Comparison of ENCODE assay signal across 10 mouse cellular contexts in the genomic region with DNA sequence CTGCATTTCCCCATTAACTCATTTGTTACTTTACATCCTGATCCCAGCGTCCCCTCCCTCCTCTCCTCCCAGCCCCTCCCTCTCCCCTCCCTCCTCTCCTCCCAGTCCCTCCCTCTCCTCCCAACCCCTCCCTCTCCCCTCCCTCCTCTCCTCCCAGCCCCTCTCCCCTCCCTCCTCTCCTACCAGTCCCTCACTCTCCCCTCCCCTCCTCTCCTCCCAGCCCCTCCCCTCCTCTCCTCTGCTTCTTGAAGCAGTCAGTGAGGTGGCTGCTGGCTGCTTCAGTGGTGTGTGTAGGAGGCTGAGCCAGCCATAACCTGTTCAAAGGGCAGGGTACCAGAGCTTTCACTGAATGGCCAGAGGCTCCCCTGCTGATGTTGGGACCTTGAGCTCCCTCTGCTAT. TPM values are rescaled to one million over a fixed set of nuclear protein-coding genes. Genes with fewer than 3 reads are reported as not detected.
DNase-seq lines count a peak whose midpoint lies in the region; ATAC-seq and TF ChIP-seq lines count a peak whose summit lies in the region.
"Had no signal": no experiment of that assay in that cellular context is flagged by ENCODE, and none has a peak within 500 bp of the region (broad histone marks: within the 10 kb centered on the region; RNA-seq: fewer than 3 reads in every experiment).

No protein-coding gene starts in this region.

- H3K9ac ChIP-seq in ES-E14 (ENCODE audit: insufficient read depth, low read depth, low read length, poor library complexity, severe bottlenecking) = no peak overlapping the region; the same call in 1 of the 2 replicates
- no peak overlapping the region for H3K9ac ChIP-seq in liver, embryonic 14.5 days (replicated peaks)

- H3K9me3 ChIP-seq in E14TG2a.4 (ENCODE audit: low read length) (no peaks in the 10 kb centered on the region), ES-E14 (ENCODE audit: control insufficient read depth, insufficient read depth, low read depth, low read length) (no peaks in the 10 kb centered on the region)
- no peaks in the 10 kb centered on the region for H3K9me3 ChIP-seq in liver, embryonic 14.5 days (ENCODE audit: control insufficient read depth, low read length)

- in situ Hi-C loops in ES-E14 (cut with MboI; ENCODE audit: low sequenced_read_pairs in 2 of 2, unreplicated experiment in 2 of 2) = no loop called here

- TF ChIP-seq EP300 in liver, embryonic 14.5 days (IDR thresholded peaks at IDR 0.05; ENCODE audit: low read depth) = no peak

- peak; percentile 95 for DNase-seq in ES-E14 (ENCODE audit: low read depth, low spot score)
- DNase-seq in forelimb bud, embryonic 11.5 days (ENCODE audit: low read depth, low spot score) = peak; percentile 37
- no peak for DNase-seq in liver, embryonic 14.5 days (ENCODE audit: low read depth in 3 of 3, low spot score in 3 of 3)
- DNase-seq in layer of hippocampus, adult 11-12 months (ENCODE audit: low spot score) = no peak
- no peak for DNase-seq in thymus, postnatal 25 days
- no peak for DNase-seq in heart, postnatal 14 days
- DNase-seq: cerebellum, postnatal 36 days; heart, adult 11 months had no signal

- intact Hi-C loops in heart, postnatal 14 days (cut with DNase I) = no loop called here

- H3K4me3 ChIP-seq in E14TG2a.4 (replicated peaks; ENCODE audit: low read length) = peak overlapping the region; percentile 68; the same call in 1 of the 2 replicates
- peak overlapping the region; percentile 3 to 29; a peak in 3 of 4 replicates for H3K4me3 ChIP-seq in ES-E14 (ENCODE audit: insufficient read depth in 1 of 2, low read depth in 1 of 2, low read length in 2 of 2, poor library complexity in 1 of 2, severe bottlenecking in 1 of 2)
- H3K4me3 ChIP-seq in liver, embryonic 14.5 days (ENCODE audit: insufficient read depth in 1 of 2, low read depth in 2 of 2, low read length in 2 of 2) = no peak overlapping the region

- peak; percentile 57; the same call in 1 of the 2 replicates for ATAC-seq in liver, embryonic 14.5 days (ENCODE audit: insufficient read depth)

- TF ChIP-seq CTCF in E14TG2a.4 (conservative IDR thresholded peaks at IDR 0.05; ENCODE audit: low read length) = no peak
- no peak for TF ChIP-seq CTCF in liver, embryonic 14.5 days (IDR thresholded peaks at IDR 0.05; ENCODE audit: low read depth)

- WGBS in liver, embryonic 14.5 days (ENCODE audit: insufficient replicate concordance) = 33% methylated on average over 1 of the region's 1 CpGs

- no peaks in the 10 kb centered on the region for H3K27me3 ChIP-seq in E14TG2a.4 (ENCODE audit: insufficient read depth, low read length)
- H3K27me3 ChIP-seq in liver, embryonic 14.5 days (ENCODE audit: control insufficient read depth, insufficient read depth, low read length) = no peaks in the 10 kb centered on the region

- peaks cover 73% of the 10 kb centered on the region for H3K36me3 ChIP-seq in E14TG2a.4 (ENCODE audit: insufficient read depth, low read length)
- H3K36me3 ChIP-seq in ES-E14 (ENCODE audit: control insufficient read depth, insufficient read depth, low read length, poor library complexity, severe bottlenecking) = peaks cover 47% of the 10 kb centered on the region
- peaks cover 3% of the 10 kb centered on the region; the same call in 1 of the 2 replicates for H3K36me3 ChIP-seq in liver, embryonic 14.5 days (replicated peaks; ENCODE audit: control insufficient read depth, insufficient read depth, low read depth)

- no peak overlapping the region for H3K4me2 ChIP-seq in liver, embryonic 14.5 days (ENCODE audit: low read depth)

- peaks cover 84% of the 10 kb centered on the region for H3K4me1 ChIP-seq in E14TG2a.4 (replicated peaks; ENCODE audit: low read depth, low read length)
- peaks cover 0 to 17% of the 10 kb centered on the region in 2 experiments; a peak in 1 of 4 replicates for H3K4me1 ChIP-seq in ES-E14 (ENCODE audit: control insufficient read depth in 2 of 2, insufficient read depth in 2 of 2, low read length in 2 of 2, poor library complexity in 1 of 2)
- no peaks in the 10 kb centered on the region for H3K4me1 ChIP-seq in liver, embryonic 14.5 days (replicated peaks; ENCODE audit: control insufficient read depth in 2 of 2, insufficient read depth in 2 of 2, low read length in 1 of 2)

- H3K27ac ChIP-seq in ES-E14 (ENCODE audit: insufficient read depth, low read depth, low read length, poor library complexity, severe bottlenecking) = peak overlapping the region; percentile 20; the same call in 1 of the 2 replicates
- no peak overlapping the region for H3K27ac ChIP-seq in liver, embryonic 14.5 days
- H3K27ac ChIP-seq: macrophage had no signal

TF ChIP-seq in ES-E14, 5 proteins besides CTCF, POLR2A, EP300 and RAD21:
- no peak for TF ChIP-seq MAFK (IDR thresholded peaks at IDR 0.05; ENCODE audit: insufficient read depth, low read depth, low read length)
- no peak for TF ChIP-seq HCFC1 (IDR thresholded peaks at IDR 0.05; ENCODE audit: borderline replicate concordance, insufficient read depth, low read length)
- TF ChIP-seq ZC3H11A (IDR thresholded peaks at IDR 0.05; ENCODE audit: borderline replicate concordance, low read depth, low read length) = no peak
- no peak for TF ChIP-seq CHD2 (IDR thresholded peaks at IDR 0.05; ENCODE audit: low read depth, low read length)
- no peak for TF ChIP-seq ZNF384 (IDR thresholded peaks at IDR 0.05; ENCODE audit: low read depth, low read length)

RNA-seq across cellular contexts. Expression of gene Ap5z1, which starts 12.0 kb away (rescaled TPM):
- total RNA-seq in ES-E14 (2012; rRNA removed) = 17.4 and 26.3 TPM in 2 replicates
- polyA plus RNA-seq in liver, embryonic 14.5 days (2012; rRNA removed) = 5.8 and 6.8 TPM in 2 replicates
- polyA plus RNA-seq in liver, embryonic 14.5 days (2014; fragmentation: Nextera tagmentation; extraction: Ambion mirVana) = 3.1 and 3.5 TPM in 2 replicates
- 1 to 10 TPM; 5.9 to 8.7 TPM for total RNA-seq in heart, postnatal 14 days (2021)

RNA-seq across cellular contexts. Expression of gene Foxk1, which starts 50.5 kb away (rescaled TPM):
- total RNA-seq in ES-E14 (2012; rRNA removed) = 9.9 and 10.7 TPM in 2 replicates
- 2.4 TPM in 2 replicates for polyA plus RNA-seq in liver, embryonic 14.5 days (2012; rRNA removed)
- 1.1 and 1.8 TPM in 2 replicates for polyA plus RNA-seq in liver, embryonic 14.5 days (2014; fragmentation: Nextera tagmentation; extraction: Ambion mirVana)
- total RNA-seq in heart, postnatal 14 days (2021) = 10 to 100 TPM; 16.7 to 17.5 TPM

Comparison
In these comparisons a context has a peak if more than half of its experiments do, and no peak if none do; other contexts are left out.
1. H3K4me3 ChIP-seq: peak in E14TG2a.4 (single experiment) and ES-E14 (2 of 2); none in liver, embryonic 14.5 days (0 of 2).
2. DNase-seq: peak in ES-E14 (single experiment) and forelimb bud, embryonic 11.5 days (single experiment); none in liver, embryonic 14.5 days (0 of 3), layer of hippocampus, adult 11-12 months (single experiment), thymus, postnatal 25 days (single experiment) and heart, postnatal 14 days (0 of 2).